Mouse (Mus musculus): Measurements from ENCODE around the gene Prss44. TPM values are rescaled to one million over a fixed set of nuclear protein-coding genes. Genes with fewer than 3 reads are reported as not detected.
A peak's percentile ranks its signal among the peaks of the same experiment; 100 is the strongest.

The Prss44 gene
- polyA plus RNA-seq, 1 experiment from 2014 or later: not detected

- no peak overlapping the region for H3K4me2 ChIP-seq (ENCODE audit: low read depth, low read length)
- no peak overlapping the region for H3K4me3 ChIP-seq (ENCODE audit: low read depth, low read length)
- ATAC-seq (ENCODE audit: low read depth): no peak
- H3K4me1 ChIP-seq (ENCODE audit: control insufficient read depth, insufficient read depth, low read length): no peaks in the 10 kb centered on the region
- H3K27ac ChIP-seq (ENCODE audit: low read depth, low read length): no peak overlapping the region
- H3K9me3 ChIP-seq (ENCODE audit: control insufficient read depth, low read length): no peaks in the 10 kb centered on the region
- H3K36me3 ChIP-seq (ENCODE audit: control insufficient read depth, insufficient read depth, low read length): no peaks in the 10 kb centered on the region
- WGBS: 83% methylated on average over 2 of the region's 2 CpGs
- no peaks in the 10 kb centered on the region for H3K27me3 ChIP-seq (ENCODE audit: control insufficient read depth, insufficient read depth, low read length)
- no peak overlapping the region for H3K9ac ChIP-seq (replicated peaks; ENCODE audit: low read depth, low read length)
Observed at GRCm38 (mm10) chr9:110841438-110841837, 27.6 kb downstream of the Prss44 start.

GRCm38 (mm10) chr9:110844206-110844605, 30.4 kb downstream of the Prss44 start, which contains the start of gene Prss46:
Gene Prss46, plus strand, starts transcription at chr9:110844506.
- Histone ChIP-seq H3K27me3 (ENCODE audit: control insufficient read depth, insufficient read depth, low read length) (no peaks in the 10 kb centered on the region), H3K4me3 (ENCODE audit: low read depth, low read length) (no peak within 1 kb of the TSS), H3K9me3 (ENCODE audit: control insufficient read depth, low read length) (no peaks in the 10 kb centered on the region), H3K9ac (replicated peaks; ENCODE audit: low read depth, low read length) (no peak within 1 kb of the TSS), H3K36me3 (ENCODE audit: control insufficient read depth, insufficient read depth, low read length) (no peaks in the 10 kb centered on the region), H3K4me2 (ENCODE audit: low read depth, low read length) (no peak within 1 kb of the TSS), H3K4me1 (ENCODE audit: control insufficient read depth, insufficient read depth, low read length) (no peaks in the 10 kb centered on the region), H3K27ac (ENCODE audit: low read depth, low read length) (no peak within 1 kb of the TSS)
- ATAC-seq (ENCODE audit: low read depth): no peak
- 89% methylated on average over 10 of the region's 10 CpGs for WGBS

GRCm38 (mm10) chr9:110849162-110849561, 35.4 kb downstream of the Prss44 start:
- Histone ChIP-seq H3K4me2 (ENCODE audit: low read depth, low read length) (no peak overlapping the region), H3K4me1 (ENCODE audit: control insufficient read depth, insufficient read depth, low read length) (no peaks in the 10 kb centered on the region), H3K9me3 (ENCODE audit: control insufficient read depth, low read length) (no peaks in the 10 kb centered on the region), H3K9ac (replicated peaks; ENCODE audit: low read depth, low read length) (no peak overlapping the region), H3K36me3 (ENCODE audit: control insufficient read depth, insufficient read depth, low read length) (no peaks in the 10 kb centered on the region), H3K27ac (ENCODE audit: low read depth, low read length) (no peak overlapping the region), H3K4me3 (ENCODE audit: low read depth, low read length) (no peak overlapping the region), H3K27me3 (ENCODE audit: control insufficient read depth, insufficient read depth, low read length) (no peaks in the 10 kb centered on the region)
- WGBS: 83% methylated on average over 7 of the region's 7 CpGs
- no peak for ATAC-seq (ENCODE audit: low read depth)

DNA sequence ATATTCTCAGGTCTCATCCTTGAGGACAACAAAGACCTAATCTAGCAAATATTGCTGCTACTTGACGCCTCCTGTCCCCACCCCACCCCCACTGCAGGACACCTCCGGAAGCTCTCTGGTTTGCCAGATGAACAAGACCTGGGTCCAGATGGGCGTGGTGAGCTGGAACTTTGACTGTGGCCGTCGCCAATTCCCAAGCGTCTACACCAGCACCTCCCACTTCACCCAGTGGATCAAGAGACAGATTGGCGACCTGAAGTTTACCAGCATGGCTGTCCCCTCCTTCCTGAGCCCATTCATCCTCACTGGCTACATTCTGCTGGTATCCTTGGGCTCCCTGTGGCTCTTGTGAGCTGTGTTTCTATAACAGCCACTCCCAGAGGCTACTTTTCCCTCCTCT, 42.1 kb downstream of the Prss44 start:
- H3K4me3 ChIP-seq (ENCODE audit: low read depth, low read length): no peak overlapping the region
- no peaks in the 10 kb centered on the region for H3K4me1 ChIP-seq (ENCODE audit: control insufficient read depth, insufficient read depth, low read length)
- no peak overlapping the region for H3K4me2 ChIP-seq (ENCODE audit: low read depth, low read length)
- no peak for ATAC-seq (ENCODE audit: low read depth)
- H3K27ac ChIP-seq (ENCODE audit: low read depth, low read length): no peak overlapping the region
- WGBS: 74% methylated on average over 7 of the region's 7 CpGs
- H3K36me3 ChIP-seq (ENCODE audit: control insufficient read depth, insufficient read depth, low read length): no peaks in the 10 kb centered on the region
- no peaks in the 10 kb centered on the region for H3K9me3 ChIP-seq (ENCODE audit: control insufficient read depth, low read length)
- no peak overlapping the region for H3K9ac ChIP-seq (replicated peaks; ENCODE audit: low read depth, low read length)
- no peaks in the 10 kb centered on the region; the same call in 1 of the 2 replicates for H3K27me3 ChIP-seq (ENCODE audit: control insufficient read depth, insufficient read depth, low read length)

- H3K27ac ChIP-seq (ENCODE audit: low read depth, low read length): no peak overlapping the region
- no peaks in the 10 kb centered on the region for H3K4me1 ChIP-seq (ENCODE audit: control insufficient read depth, insufficient read depth, low read length)
- no peak overlapping the region for H3K4me3 ChIP-seq (ENCODE audit: low read depth, low read length)
- 75% methylated on average over 4 of the region's 4 CpGs for WGBS
- no peak for ATAC-seq (ENCODE audit: low read depth)
- no peak overlapping the region for H3K4me2 ChIP-seq (ENCODE audit: low read depth, low read length)
- no peaks in the 10 kb centered on the region for H3K9me3 ChIP-seq (ENCODE audit: control insufficient read depth, low read length)
- H3K36me3 ChIP-seq (ENCODE audit: control insufficient read depth, insufficient read depth, low read length): no peaks in the 10 kb centered on the region
- H3K9ac ChIP-seq (replicated peaks; ENCODE audit: low read depth, low read length): no peak overlapping the region
- H3K27me3 ChIP-seq (ENCODE audit: control insufficient read depth, insufficient read depth, low read length): no peaks in the 10 kb centered on the region; the same call in 1 of the 2 replicates
Observed at GRCm38 (mm10) chr9:110856920-110857319, 43.1 kb downstream of the Prss44 start.

DNA sequence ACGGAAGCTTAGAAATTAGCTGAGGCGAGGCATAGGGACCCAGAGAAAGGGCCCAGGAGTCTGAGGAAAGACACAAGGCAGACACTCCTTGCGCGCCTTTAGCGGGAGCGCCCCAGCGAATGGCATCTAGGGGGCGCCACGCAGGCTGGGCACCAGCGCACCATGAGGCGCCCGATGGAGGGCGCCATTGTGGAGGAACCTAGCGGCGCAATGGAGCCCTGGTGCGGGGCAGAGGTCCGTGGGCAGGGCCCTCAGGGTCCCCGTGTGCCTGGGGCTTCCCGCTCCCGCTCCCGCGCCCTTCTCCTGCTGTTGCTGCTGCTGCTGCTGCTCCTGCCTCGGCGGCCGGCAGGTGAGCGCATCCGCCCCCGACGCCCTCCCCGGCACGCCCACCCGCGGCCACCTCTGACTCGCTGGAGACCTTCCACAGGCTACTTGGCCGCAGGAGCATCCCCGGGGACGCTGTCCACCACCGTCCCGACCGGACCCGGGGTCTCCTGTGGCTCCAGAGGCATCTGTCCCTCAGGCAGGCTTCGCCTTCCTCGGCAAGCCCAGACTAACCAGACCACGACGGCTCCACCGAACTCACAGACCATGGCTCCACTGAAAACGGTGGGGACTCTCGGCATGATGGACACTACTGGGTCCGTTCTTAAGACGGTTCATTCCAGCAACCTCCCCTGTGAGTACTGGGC, 44.1 kb downstream of the Prss44 start, which contains the start of gene Prss50:
Gene Prss50, plus strand, starts transcription at position 187 of the 692 bp plus-strand sequence.
- no peaks in the 10 kb centered on the region; the same call in 1 of the 2 replicates for H3K27me3 ChIP-seq (ENCODE audit: control insufficient read depth, insufficient read depth, low read length)
- no peak within 1 kb of the TSS for H3K9ac ChIP-seq (replicated peaks; ENCODE audit: low read depth, low read length)
- peak within 1 kb of the TSS; percentile 42 for H3K4me2 ChIP-seq (ENCODE audit: low read depth, low read length)
- no peaks in the 10 kb centered on the region for H3K36me3 ChIP-seq (ENCODE audit: control insufficient read depth, insufficient read depth, low read length)
- H3K27ac ChIP-seq (ENCODE audit: low read depth, low read length): no peak within 1 kb of the TSS
- H3K4me1 ChIP-seq (ENCODE audit: control insufficient read depth, insufficient read depth, low read length): no peaks in the 10 kb centered on the region
- no peaks in the 10 kb centered on the region for H3K9me3 ChIP-seq (ENCODE audit: control insufficient read depth, low read length)
- WGBS: 12% methylated on average over 47 of the region's 50 CpGs
- ATAC-seq (ENCODE audit: low read depth): no peak
- peak within 1 kb of the TSS; percentile 16 for H3K4me3 ChIP-seq (ENCODE audit: low read depth, low read length)

- 54% methylated on average over 5 of the region's 5 CpGs for WGBS
- Histone ChIP-seq H3K4me1 (ENCODE audit: control insufficient read depth, insufficient read depth, low read length) (no peaks in the 10 kb centered on the region), H3K36me3 (ENCODE audit: control insufficient read depth, insufficient read depth, low read length) (no peaks in the 10 kb centered on the region), H3K27me3 (ENCODE audit: control insufficient read depth, insufficient read depth, low read length) (no peaks in the 10 kb centered on the region; the same call in 1 of the 2 replicates), H3K9me3 (ENCODE audit: control insufficient read depth, low read length) (no peaks in the 10 kb centered on the region), H3K4me3 (ENCODE audit: low read depth, low read length) (no peak overlapping the region), H3K4me2 (ENCODE audit: low read depth, low read length) (no peak overlapping the region), H3K9ac (replicated peaks; ENCODE audit: low read depth, low read length) (no peak overlapping the region), H3K27ac (ENCODE audit: low read depth, low read length) (no peak overlapping the region)
- no peak for ATAC-seq (ENCODE audit: low read depth)
Observed at GRCm38 (mm10) chr9:110858523-110858922, 44.7 kb downstream of the Prss44 start.

DNA sequence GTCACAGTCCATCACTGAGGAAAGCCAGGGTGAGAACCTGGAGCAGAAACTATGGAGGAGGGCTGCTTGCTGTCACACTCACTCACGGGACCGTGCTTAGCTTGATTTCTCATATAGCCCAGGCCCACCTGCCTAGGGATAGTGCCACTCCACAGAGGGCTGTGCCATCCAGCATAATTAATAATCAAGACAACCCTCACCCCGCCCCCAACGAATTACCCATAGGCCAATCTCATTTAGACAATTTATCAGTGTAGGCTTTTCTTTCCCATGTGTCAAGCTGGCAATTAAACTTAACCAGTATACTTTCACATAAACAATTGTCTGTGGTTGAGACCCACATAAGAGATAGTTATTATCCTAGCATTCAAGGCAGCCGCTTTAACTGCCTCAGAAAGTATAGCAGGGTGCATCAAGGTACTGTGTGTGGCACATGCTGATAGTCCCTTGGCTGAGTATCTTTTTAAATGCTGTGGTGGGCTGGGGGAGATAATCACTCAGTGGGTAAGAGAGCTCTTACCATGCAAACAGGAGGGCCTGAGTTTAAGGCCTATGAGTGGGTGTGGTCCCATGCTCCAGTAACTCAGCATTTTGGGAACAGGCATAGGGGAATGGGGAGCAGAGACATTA, 45.3 kb downstream of the Prss44 start:
- no peak overlapping the region for H3K27ac ChIP-seq (ENCODE audit: low read depth, low read length)
- H3K27me3 ChIP-seq (ENCODE audit: control insufficient read depth, insufficient read depth, low read length): no peaks in the 10 kb centered on the region; the same call in 1 of the 2 replicates
- no peaks in the 10 kb centered on the region for H3K9me3 ChIP-seq (ENCODE audit: control insufficient read depth, low read length)
- H3K4me3 ChIP-seq (ENCODE audit: low read depth, low read length): no peak overlapping the region
- H3K9ac ChIP-seq (replicated peaks; ENCODE audit: low read depth, low read length): no peak overlapping the region
- no peak for ATAC-seq (ENCODE audit: low read depth)
- no peak overlapping the region for H3K4me2 ChIP-seq (ENCODE audit: low read depth, low read length)
- no peaks in the 10 kb centered on the region for H3K4me1 ChIP-seq (ENCODE audit: control insufficient read depth, insufficient read depth, low read length)
- WGBS: 82% methylated on average over 5 of the region's 5 CpGs
- no peaks in the 10 kb centered on the region for H3K36me3 ChIP-seq (ENCODE audit: control insufficient read depth, insufficient read depth, low read length)

DNA sequence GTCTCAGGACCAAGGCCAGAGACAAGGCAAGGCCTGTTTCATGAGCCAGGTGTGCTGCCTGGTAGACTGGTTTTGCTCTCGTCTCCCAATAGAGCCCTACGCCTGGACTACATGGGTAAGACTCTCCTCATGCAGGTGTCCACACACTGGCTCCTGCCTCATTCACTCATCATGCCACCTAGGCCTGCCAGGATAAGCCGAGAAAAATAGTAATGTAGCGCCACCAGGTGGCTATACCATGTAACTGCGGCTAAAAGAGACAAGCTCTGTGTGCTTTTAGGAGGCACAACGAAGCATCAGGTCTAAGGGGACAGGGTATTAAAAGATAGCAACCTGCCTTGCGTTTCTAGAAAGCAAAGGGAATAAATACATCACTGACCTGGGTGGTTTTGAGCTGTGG, 57.2 kb downstream of the Prss44 start:
- Histone ChIP-seq H3K4me3 (ENCODE audit: low read depth, low read length) (no peak overlapping the region), H3K9me3 (ENCODE audit: control insufficient read depth, low read length) (no peaks in the 10 kb centered on the region), H3K36me3 (ENCODE audit: control insufficient read depth, insufficient read depth, low read length) (no peaks in the 10 kb centered on the region), H3K9ac (replicated peaks; ENCODE audit: low read depth, low read length) (no peak overlapping the region), H3K27me3 (ENCODE audit: control insufficient read depth, insufficient read depth, low read length) (0 out of 2 replicates have a peak, but pooled peaks cover 7% of the 10 kb centered on the region), H3K4me2 (ENCODE audit: low read depth, low read length) (no peak overlapping the region), H3K27ac (ENCODE audit: low read depth, low read length) (no peak overlapping the region), H3K4me1 (ENCODE audit: control insufficient read depth, insufficient read depth, low read length) (peaks cover 11% of the 10 kb centered on the region; the same call in 1 of the 2 replicates)
- 18% methylated on average over 7 of the region's 7 CpGs for WGBS
- ATAC-seq (ENCODE audit: low read depth): no peak
